Mouse (Mus musculus): ENCODE results near the gene Cstf1.

The Cstf1 gene

DNA sequence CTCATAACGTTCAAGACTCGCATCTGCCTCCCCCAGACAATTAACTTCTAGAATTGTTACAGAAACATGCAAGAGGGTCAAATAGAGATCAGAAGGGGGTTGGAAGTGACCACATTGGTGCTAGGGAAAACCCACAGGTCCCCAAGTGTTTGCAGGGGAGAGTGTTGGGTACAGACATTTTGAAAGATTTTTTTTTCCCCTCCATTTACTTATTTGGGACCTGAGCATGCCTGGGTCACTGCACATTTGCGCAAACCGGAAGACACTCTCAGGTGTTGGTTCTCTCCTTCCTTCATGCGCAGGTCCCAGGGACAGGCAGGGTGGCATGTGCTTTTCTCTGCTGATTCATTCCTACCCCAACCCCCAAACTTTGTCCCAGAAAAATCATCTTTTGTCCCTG is 46.4 kb downstream of the Cstf1 start:
- DNase-seq (ENCODE audit: low spot score): no peak

DNA sequence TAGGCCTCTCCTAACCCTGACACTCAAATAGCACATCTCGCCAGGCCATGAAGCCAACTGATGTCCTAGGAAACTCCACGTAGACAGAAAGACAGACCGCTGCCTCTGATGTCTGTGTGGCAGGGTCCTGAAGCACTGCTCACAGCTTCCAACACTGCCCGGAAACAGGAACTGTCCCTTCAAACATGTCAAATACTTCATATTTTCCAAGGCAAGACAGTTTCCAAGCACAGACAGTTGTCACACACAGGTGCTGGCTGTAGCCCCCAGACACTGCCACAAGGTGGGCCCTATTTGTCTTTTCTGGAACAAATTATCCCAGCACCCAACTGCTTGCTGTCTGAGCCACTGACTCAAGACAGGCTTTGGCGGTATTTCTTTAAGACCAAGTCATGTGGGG is 47.7 kb downstream of the Cstf1 start:
- no peak for DNase-seq (ENCODE audit: low spot score)

GRCm38 (mm10) chr2:172430609-172431008 is 60.1 kb downstream of the Cstf1 start:
- no peak for DNase-seq (ENCODE audit: low spot score)

Measured in embryo, embryonic 10 days (tissue).